Mouse (Mus musculus): ENCODE measurements around the gene Tnfsf11. TPM values are rescaled to one million over a fixed set of nuclear protein-coding genes. Genes with fewer than 3 reads are reported as not detected.

The Tnfsf11 gene
- total and polyA plus RNA-seq, 3 experiments = not detected

GRCm38 (mm10) chr14:78292687-78293086 lies 15.2 kb downstream of the Tnfsf11 start:
- Histone ChIP-seq H3K4me1 (ENCODE audit: insufficient read depth, low read depth, low read length) (no peaks in the 10 kb centered on the region), H3K4me3 (ENCODE audit: low read depth, low read length) (no peak overlapping the region), H3K27me3 (ENCODE audit: insufficient read depth, low read length) (no peaks in the 10 kb centered on the region), H3K9me3 (replicated peaks) (peaks cover 54% of the 10 kb centered on the region), H3K36me3 (replicated peaks) (no peaks in the 10 kb centered on the region)
- DNase-seq (ENCODE audit: low spot score) (no peak), ATAC-seq (ENCODE audit: extremely low read depth, insufficient number of reproducible peaks, low FRiP score, poor library complexity, severe bottlenecking) (no peak)
- TF ChIP-seq TAL1 (conservative IDR thresholded peaks at IDR 0.05; ENCODE audit: low read depth, low read length) (no peak), POLR2AphosphoS5 (IDR thresholded peaks at IDR 0.05; ENCODE audit: insufficient replicate concordance, low read depth, low read length) (no peak), CTCF (IDR thresholded peaks at IDR 0.05; ENCODE audit: low read depth, low read length) (no peak), GATA2 (IDR thresholded peaks at IDR 0.05; ENCODE audit: borderline replicate concordance, low read depth, low read length) (no peak), GATA1 (IDR thresholded peaks at IDR 0.05; ENCODE audit: borderline replicate concordance, low read length) (no peak)

GRCm38 (mm10) chr14:78289912-78290523 lies 17.8 kb downstream of the Tnfsf11 start:
- TF ChIP-seq CTCF (IDR thresholded peaks at IDR 0.05; ENCODE audit: low read depth, low read length) = no peak
- TF ChIP-seq TAL1 (conservative IDR thresholded peaks at IDR 0.05; ENCODE audit: low read depth, low read length) = no peak
- TF ChIP-seq POLR2AphosphoS5 (IDR thresholded peaks at IDR 0.05; ENCODE audit: insufficient replicate concordance, low read depth, low read length) = no peak
- no peak for TF ChIP-seq GATA2 (IDR thresholded peaks at IDR 0.05; ENCODE audit: borderline replicate concordance, low read depth, low read length)
- no peak for TF ChIP-seq GATA1 (IDR thresholded peaks at IDR 0.05; ENCODE audit: borderline replicate concordance, low read length)
- Histone ChIP-seq H3K4me1 (ENCODE audit: insufficient read depth, low read depth, low read length) (no peaks in the 10 kb centered on the region), H3K27me3 (ENCODE audit: insufficient read depth, low read length) (no peaks in the 10 kb centered on the region), H3K9me3 (replicated peaks) (peaks cover 50% of the 10 kb centered on the region), H3K36me3 (replicated peaks) (no peaks in the 10 kb centered on the region), H3K4me3 (ENCODE audit: low read depth, low read length) (no peak overlapping the region)
- ATAC-seq (ENCODE audit: extremely low read depth, insufficient number of reproducible peaks, low FRiP score, poor library complexity, severe bottlenecking) (no peak), DNase-seq (ENCODE audit: low spot score) (no peak)

GRCm38 (mm10) chr14:78288903-78289302 lies 18.9 kb downstream of the Tnfsf11 start:
- H3K4me1 ChIP-seq (ENCODE audit: insufficient read depth, low read depth, low read length) = no peaks in the 10 kb centered on the region
- no peak for DNase-seq (ENCODE audit: low spot score)
- no peak overlapping the region for H3K4me3 ChIP-seq (ENCODE audit: low read depth, low read length)
- TF ChIP-seq GATA1 (IDR thresholded peaks at IDR 0.05; ENCODE audit: borderline replicate concordance, low read length) (no peak), CTCF (IDR thresholded peaks at IDR 0.05; ENCODE audit: low read depth, low read length) (no peak), POLR2AphosphoS5 (IDR thresholded peaks at IDR 0.05; ENCODE audit: insufficient replicate concordance, low read depth, low read length) (no peak), TAL1 (conservative IDR thresholded peaks at IDR 0.05; ENCODE audit: low read depth, low read length) (no peak), GATA2 (IDR thresholded peaks at IDR 0.05; ENCODE audit: borderline replicate concordance, low read depth, low read length) (no peak)
- no peaks in the 10 kb centered on the region for H3K27me3 ChIP-seq (ENCODE audit: insufficient read depth, low read length)
- no peaks in the 10 kb centered on the region for H3K36me3 ChIP-seq (replicated peaks)
- ATAC-seq (ENCODE audit: extremely low read depth, insufficient number of reproducible peaks, low FRiP score, poor library complexity, severe bottlenecking) = no peak
- H3K9me3 ChIP-seq (replicated peaks) = peaks cover 48% of the 10 kb centered on the region

- no peaks in the 10 kb centered on the region for H3K36me3 ChIP-seq (replicated peaks)
- no peak for TF ChIP-seq GATA1 (IDR thresholded peaks at IDR 0.05; ENCODE audit: borderline replicate concordance, low read length)
- TF ChIP-seq TAL1 (conservative IDR thresholded peaks at IDR 0.05; ENCODE audit: low read depth, low read length) = no peak
- TF ChIP-seq CTCF (IDR thresholded peaks at IDR 0.05; ENCODE audit: low read depth, low read length) = no peak
- no peak for TF ChIP-seq POLR2AphosphoS5 (IDR thresholded peaks at IDR 0.05; ENCODE audit: insufficient replicate concordance, low read depth, low read length)
- TF ChIP-seq GATA2 (IDR thresholded peaks at IDR 0.05; ENCODE audit: borderline replicate concordance, low read depth, low read length) = no peak
- no peaks in the 10 kb centered on the region for H3K27me3 ChIP-seq (ENCODE audit: insufficient read depth, low read length)
- H3K9me3 ChIP-seq (replicated peaks) = peaks cover 50% of the 10 kb centered on the region
- H3K4me1 ChIP-seq (ENCODE audit: insufficient read depth, low read depth, low read length) = no peaks in the 10 kb centered on the region
- ATAC-seq (ENCODE audit: extremely low read depth, insufficient number of reproducible peaks, low FRiP score, poor library complexity, severe bottlenecking) (no peak), DNase-seq (ENCODE audit: low spot score) (no peak)
- H3K4me3 ChIP-seq (ENCODE audit: low read depth, low read length) = no peak overlapping the region
Observed at GRCm38 (mm10) chr14:78287906-78288800, 19.7 kb downstream of the Tnfsf11 start.

DNA sequence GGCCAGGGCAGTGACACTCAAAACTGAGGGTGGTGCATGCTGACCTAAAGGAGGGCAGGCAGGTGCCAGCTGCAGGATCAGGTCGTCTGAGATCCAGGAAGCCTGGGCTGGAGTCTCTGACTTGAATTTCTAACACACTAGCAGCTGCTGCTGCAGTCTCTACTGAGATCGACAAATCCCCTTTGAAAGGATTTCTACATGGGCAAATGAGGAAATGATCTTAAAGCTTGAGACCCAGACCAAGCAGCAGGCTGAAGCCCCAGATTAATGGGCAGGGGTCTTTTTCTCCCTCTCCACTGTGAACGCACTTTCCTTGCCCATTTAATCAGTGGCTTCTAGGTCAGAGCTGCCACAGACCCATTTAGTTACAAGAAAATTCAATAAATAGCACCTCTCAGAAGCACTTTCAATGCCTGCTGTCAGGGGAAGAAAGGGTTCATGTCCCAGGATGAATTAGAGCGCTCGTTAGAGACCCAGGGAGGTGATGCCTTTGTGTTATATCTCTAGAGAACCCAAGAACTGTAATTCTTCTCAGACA lies 21.8 kb downstream of the Tnfsf11 start:
- DNase-seq (ENCODE audit: low spot score) (no peak), ATAC-seq (ENCODE audit: extremely low read depth, insufficient number of reproducible peaks, low FRiP score, poor library complexity, severe bottlenecking) (no peak)
- H3K27me3 ChIP-seq (ENCODE audit: insufficient read depth, low read length) = no peaks in the 10 kb centered on the region
- TF ChIP-seq GATA1 (IDR thresholded peaks at IDR 0.05; ENCODE audit: borderline replicate concordance, low read length) (no peak), POLR2AphosphoS5 (IDR thresholded peaks at IDR 0.05; ENCODE audit: insufficient replicate concordance, low read depth, low read length) (no peak), GATA2 (IDR thresholded peaks at IDR 0.05; ENCODE audit: borderline replicate concordance, low read depth, low read length) (no peak), TAL1 (conservative IDR thresholded peaks at IDR 0.05; ENCODE audit: low read depth, low read length) (no peak), CTCF (IDR thresholded peaks at IDR 0.05; ENCODE audit: low read depth, low read length) (no peak)
- peaks cover 45% of the 10 kb centered on the region for H3K9me3 ChIP-seq (replicated peaks)
- H3K4me3 ChIP-seq (ENCODE audit: low read depth, low read length) = no peak overlapping the region
- no peaks in the 10 kb centered on the region for H3K4me1 ChIP-seq (ENCODE audit: insufficient read depth, low read depth, low read length)
- no peaks in the 10 kb centered on the region for H3K36me3 ChIP-seq (replicated peaks)

- no peak for ATAC-seq (ENCODE audit: extremely low read depth, insufficient number of reproducible peaks, low FRiP score, poor library complexity, severe bottlenecking)
- H3K4me3 ChIP-seq (ENCODE audit: low read depth, low read length) = no peak overlapping the region
- H3K36me3 ChIP-seq (replicated peaks) = no peaks in the 10 kb centered on the region
- no peak for DNase-seq (ENCODE audit: low spot score)
- H3K9me3 ChIP-seq (replicated peaks) = peaks cover 40% of the 10 kb centered on the region
- TF ChIP-seq POLR2AphosphoS5 (IDR thresholded peaks at IDR 0.05; ENCODE audit: insufficient replicate concordance, low read depth, low read length) (no peak), CTCF (IDR thresholded peaks at IDR 0.05; ENCODE audit: low read depth, low read length) (no peak), GATA2 (IDR thresholded peaks at IDR 0.05; ENCODE audit: borderline replicate concordance, low read depth, low read length) (no peak), TAL1 (conservative IDR thresholded peaks at IDR 0.05; ENCODE audit: low read depth, low read length) (no peak), GATA1 (IDR thresholded peaks at IDR 0.05; ENCODE audit: borderline replicate concordance, low read length) (no peak)
- no peaks in the 10 kb centered on the region for H3K4me1 ChIP-seq (ENCODE audit: insufficient read depth, low read depth, low read length)
- no peaks in the 10 kb centered on the region for H3K27me3 ChIP-seq (ENCODE audit: insufficient read depth, low read length)
Observed at GRCm38 (mm10) chr14:78282490-78282889, 25.4 kb downstream of the Tnfsf11 start.
